Mouse (Mus musculus) limb, embryonic 15.5 days (tissue): ENCODE data around the gene Hoxa10. TPM values are rescaled to one million over a fixed set of nuclear protein-coding genes. Genes with fewer than 3 reads are reported as not detected.

ENCODE experiments used
- ATAC-seq: fragments of 200-750 bp; cut with Nextera tagmentation; 2 replicates; pipeline ENCODE4 v1.8.0; 2017; ENCODE audit warnings: low read depth, moderate TSS enrichment; ENCODE audit not compliant: insufficient number of reproducible peaks, low FRiP score, low TSS enrichment
- H3K27ac ChIP-seq: fragments of 300-500 bp; sonication (generic); 2 replicates; pipeline ENCODE4 v1.5.1; 2015; ENCODE audit warnings: moderate library complexity, mild to moderate bottlenecking, inconsistent platforms
- H3K27me3 ChIP-seq: fragments of 300-500 bp; sonication (generic); 2 replicates; pipeline ENCODE4 v1.6.1; 2015; ENCODE audit warnings: inconsistent platforms
- H3K36me3 ChIP-seq: fragments of 300-500 bp; sonication (generic); 2 replicates; pipeline ENCODE4 v1.6.1; 2015; ENCODE audit warnings: inconsistent platforms
- H3K4me1 ChIP-seq: fragments of 300-500 bp; sonication (generic); 2 replicates; pipeline ENCODE4 v1.6.1; 2015; ENCODE audit warnings: inconsistent platforms
- H3K4me2 ChIP-seq: fragments of 300-500 bp; sonication (generic); 2 replicates; pipeline ENCODE4 v1.6.1; 2015; ENCODE audit warnings: mild to moderate bottlenecking, inconsistent platforms
- H3K4me3 ChIP-seq: fragments of 300-500 bp; sonication (generic); 2 replicates; pipeline ENCODE4 v1.5.1; 2015; ENCODE audit warnings: mild to moderate bottlenecking, inconsistent platforms
- H3K9ac ChIP-seq: fragments of 300-500 bp; sonication (generic); 2 replicates; pipeline ENCODE4 v1.6.1; 2015; ENCODE audit warnings: inconsistent platforms
- H3K9me3 ChIP-seq: fragments of 300-500 bp; sonication (generic); 2 replicates; pipeline ENCODE4 v1.6.1; 2016; ENCODE audit warnings: inconsistent platforms
- WGBS: fragments of 180-500 bp; shearing (Covaris S2); methylation state at CpG from one replicate; pipeline ENCODE4 v1.1.7; 2015; 5-methylcytosine and 5-hydroxymethylcytosine counted together
- polyA plus RNA-seq: library from polyadenylated mRNA; unstranded; fragments of >200 nt; fragmentation: Nextera tagmentation; extraction: Ambion mirVana; gene quantifications from 2 replicates; pipeline ENCODE4 v1.2.1, GENCODE M21; 2015

The Hoxa10 gene
- polyA plus RNA-seq, 1 experiment from 2014 or later = 108 TPM

DNA sequence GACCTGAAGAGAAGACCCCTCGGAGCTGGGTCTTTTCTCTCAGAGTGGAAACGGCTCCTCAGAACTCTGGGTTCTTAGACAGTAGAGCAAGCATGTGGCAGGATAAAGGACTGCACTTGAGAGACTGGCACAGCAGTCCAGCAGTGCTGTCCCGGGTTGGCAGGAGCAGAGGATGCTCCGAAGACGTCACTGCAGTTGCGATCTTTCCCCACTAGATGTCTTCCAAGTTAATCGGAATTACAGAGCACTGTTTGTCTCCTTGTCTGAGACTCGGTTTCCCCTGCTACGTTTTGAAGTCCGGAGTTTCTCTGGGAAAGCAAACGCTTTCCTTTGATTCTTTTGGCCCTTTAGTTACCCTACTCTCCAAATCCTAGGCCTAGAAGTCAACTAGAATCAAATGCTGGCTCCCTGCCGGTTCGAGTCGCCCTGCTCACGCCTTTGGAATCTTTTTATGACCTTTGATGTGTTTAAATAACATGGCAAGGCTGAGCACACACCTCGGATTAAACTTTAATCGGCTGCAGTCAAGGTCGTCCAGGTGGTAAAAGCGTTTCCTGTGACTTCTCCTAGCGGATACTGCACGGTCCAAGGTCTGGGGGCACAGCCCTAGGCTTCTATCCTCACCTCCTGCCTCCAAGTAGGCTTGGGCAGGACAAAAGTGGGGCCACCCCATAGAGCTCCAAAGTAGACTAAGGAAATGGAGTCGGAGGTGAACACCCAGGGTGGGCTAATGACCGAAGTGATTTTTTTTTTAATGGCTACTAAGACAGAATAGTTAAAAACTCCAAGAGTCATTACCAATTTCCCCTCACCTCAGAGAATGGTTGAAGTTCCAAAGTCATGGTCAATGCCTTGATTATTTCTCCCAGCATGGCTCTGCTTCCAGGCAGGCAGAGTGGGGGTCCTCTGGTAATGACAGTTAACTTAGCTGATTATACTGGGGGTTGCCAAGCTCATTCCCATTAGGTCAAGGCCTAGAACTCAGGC is 30.1 kb upstream of the Hoxa10 start:
- peaks cover 21% of the 10 kb centered on the region for H3K4me1 ChIP-seq
- H3K4me3 ChIP-seq = no peak overlapping the region
- no peak for ATAC-seq
- no peak overlapping the region for H3K27ac ChIP-seq
- H3K36me3 ChIP-seq = no peaks in the 10 kb centered on the region
- H3K9ac ChIP-seq = no peak overlapping the region
- peak overlapping the region; percentile 35 for H3K4me2 ChIP-seq
- no peaks in the 10 kb centered on the region for H3K9me3 ChIP-seq
- H3K27me3 ChIP-seq = peaks cover 81% of the 10 kb centered on the region
- WGBS = 11% methylated on average over 23 of the region's 23 CpGs

DNA sequence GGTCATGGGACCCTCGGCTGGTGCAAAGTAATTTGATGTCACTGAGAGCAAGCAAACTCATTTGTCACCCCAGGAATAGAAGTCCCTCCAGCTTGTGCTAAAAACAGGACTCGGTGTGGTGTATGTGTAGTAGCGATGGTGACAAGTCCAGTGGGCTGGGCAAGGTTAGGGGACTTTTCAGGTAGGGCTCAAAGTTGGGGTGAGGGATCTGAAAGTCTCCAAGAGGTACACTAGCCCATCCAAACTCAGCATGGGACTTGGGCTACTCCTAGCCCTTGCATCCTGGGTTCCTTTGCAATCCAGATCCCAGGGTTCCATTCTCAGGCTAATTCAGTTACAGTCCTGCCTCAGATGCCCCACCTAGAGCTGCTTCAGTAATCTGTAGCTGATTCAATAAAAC is 28.1 kb upstream of the Hoxa10 start:
- WGBS = 44% methylated on average over 3 of the region's 3 CpGs
- no peak overlapping the region for H3K9ac ChIP-seq
- no peaks in the 10 kb centered on the region for H3K9me3 ChIP-seq
- no peak for ATAC-seq
- H3K27ac ChIP-seq = no peak overlapping the region
- H3K4me2 ChIP-seq = no peak overlapping the region
- peaks cover 83% of the 10 kb centered on the region for H3K27me3 ChIP-seq
- H3K4me3 ChIP-seq = no peak overlapping the region
- no peaks in the 10 kb centered on the region for H3K36me3 ChIP-seq
- H3K4me1 ChIP-seq = peaks cover 22% of the 10 kb centered on the region

DNA sequence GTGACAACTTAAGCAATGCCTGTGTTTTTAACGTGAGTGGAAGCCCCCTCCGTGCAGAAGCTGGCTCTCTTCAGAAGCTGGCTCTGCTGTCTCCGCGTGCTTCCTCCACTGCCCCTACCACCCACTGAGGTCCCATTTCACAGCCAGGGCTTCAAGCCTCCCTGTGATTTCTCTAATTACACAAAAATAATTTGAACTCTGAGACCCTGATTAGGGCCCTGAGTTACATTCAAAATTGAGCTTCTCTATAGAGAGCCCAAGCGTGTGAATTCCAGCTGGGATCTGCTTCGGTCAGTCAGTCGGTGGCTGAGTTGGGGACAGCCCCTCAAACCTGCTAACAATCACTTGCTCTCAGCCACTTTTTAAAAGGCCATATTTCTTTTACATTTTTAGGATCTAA is 27.7 kb upstream of the Hoxa10 start:
- Histone ChIP-seq H3K9ac (no peak overlapping the region), H3K4me2 (no peak overlapping the region)

GRCm38 (mm10) chr6:52267691-52268090 is 27.0 kb upstream of the Hoxa10 start:
- H3K4me2 ChIP-seq = no peak overlapping the region
- no peak overlapping the region for H3K27ac ChIP-seq
- no peak overlapping the region for H3K4me3 ChIP-seq
- no peaks in the 10 kb centered on the region for H3K36me3 ChIP-seq
- H3K27me3 ChIP-seq = peaks cover 79% of the 10 kb centered on the region
- no peak for ATAC-seq
- H3K4me1 ChIP-seq = peaks cover 19% of the 10 kb centered on the region; the same call in 1 of the 2 replicates
- H3K9me3 ChIP-seq = no peaks in the 10 kb centered on the region
- 32% methylated on average over 3 of the region's 3 CpGs for WGBS
- no peak overlapping the region for H3K9ac ChIP-seq

More for the DNA sequence above, 27.7 kb upstream of the Hoxa10 start:
- no peaks in the 10 kb centered on the region for H3K9me3 ChIP-seq
- H3K4me3 ChIP-seq = no peak overlapping the region
- H3K27ac ChIP-seq = no peak overlapping the region
- no peaks in the 10 kb centered on the region for H3K36me3 ChIP-seq
- peaks cover 19% of the 10 kb centered on the region; the same call in 1 of the 2 replicates for H3K4me1 ChIP-seq
- no peak for ATAC-seq
- peaks cover 82% of the 10 kb centered on the region for H3K27me3 ChIP-seq
- 38% methylated on average over 7 of the region's 7 CpGs for WGBS

DNA sequence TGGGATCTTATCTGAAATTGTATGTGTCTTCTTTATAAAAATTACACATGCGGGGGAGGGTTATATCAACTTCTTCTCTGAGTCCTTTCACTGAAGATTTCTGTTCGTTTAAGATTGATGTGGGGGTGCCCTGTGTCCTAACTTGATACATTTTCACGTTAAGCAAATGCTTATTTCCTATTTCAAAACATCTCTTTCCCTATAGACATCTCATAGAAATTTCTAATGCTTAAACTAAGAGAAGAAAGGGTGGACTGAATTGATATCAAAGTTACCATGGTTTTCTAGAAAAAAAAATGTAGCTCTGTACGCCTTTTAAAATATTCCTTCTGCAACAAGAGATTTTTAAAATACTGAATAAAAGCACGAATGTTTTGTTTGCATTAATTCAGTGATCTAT is 26.6 kb upstream of the Hoxa10 start:
- no peak overlapping the region for H3K9ac ChIP-seq
- H3K4me3 ChIP-seq = no peak overlapping the region
- H3K9me3 ChIP-seq = no peaks in the 10 kb centered on the region
- no peaks in the 10 kb centered on the region for H3K36me3 ChIP-seq
- peaks cover 22% of the 10 kb centered on the region; the same call in 1 of the 2 replicates for H3K4me1 ChIP-seq
- no peak overlapping the region for H3K27ac ChIP-seq
- H3K27me3 ChIP-seq = peaks cover 78% of the 10 kb centered on the region
- H3K4me2 ChIP-seq = no peak overlapping the region
- no peak for ATAC-seq
- WGBS = 39% methylated on average over 5 of the region's 5 CpGs

DNA sequence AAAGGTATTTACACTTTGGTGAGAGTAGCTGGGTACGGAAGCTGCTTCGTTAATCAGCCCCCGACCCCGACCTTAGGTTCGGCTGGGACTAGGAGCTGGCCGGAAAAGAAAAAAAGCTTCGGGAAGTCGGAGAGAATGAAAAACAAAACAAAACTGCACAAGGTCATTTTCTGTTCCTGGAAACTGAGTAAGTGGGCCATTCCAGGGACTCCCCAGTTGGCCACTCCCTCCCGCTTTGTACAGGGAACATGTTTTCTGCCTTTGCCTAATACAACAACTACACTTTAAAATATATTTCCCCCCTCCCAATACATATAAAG is 26.0 kb upstream of the Hoxa10 start:
- H3K4me3 ChIP-seq = peak overlapping the region; percentile 22

DNA sequence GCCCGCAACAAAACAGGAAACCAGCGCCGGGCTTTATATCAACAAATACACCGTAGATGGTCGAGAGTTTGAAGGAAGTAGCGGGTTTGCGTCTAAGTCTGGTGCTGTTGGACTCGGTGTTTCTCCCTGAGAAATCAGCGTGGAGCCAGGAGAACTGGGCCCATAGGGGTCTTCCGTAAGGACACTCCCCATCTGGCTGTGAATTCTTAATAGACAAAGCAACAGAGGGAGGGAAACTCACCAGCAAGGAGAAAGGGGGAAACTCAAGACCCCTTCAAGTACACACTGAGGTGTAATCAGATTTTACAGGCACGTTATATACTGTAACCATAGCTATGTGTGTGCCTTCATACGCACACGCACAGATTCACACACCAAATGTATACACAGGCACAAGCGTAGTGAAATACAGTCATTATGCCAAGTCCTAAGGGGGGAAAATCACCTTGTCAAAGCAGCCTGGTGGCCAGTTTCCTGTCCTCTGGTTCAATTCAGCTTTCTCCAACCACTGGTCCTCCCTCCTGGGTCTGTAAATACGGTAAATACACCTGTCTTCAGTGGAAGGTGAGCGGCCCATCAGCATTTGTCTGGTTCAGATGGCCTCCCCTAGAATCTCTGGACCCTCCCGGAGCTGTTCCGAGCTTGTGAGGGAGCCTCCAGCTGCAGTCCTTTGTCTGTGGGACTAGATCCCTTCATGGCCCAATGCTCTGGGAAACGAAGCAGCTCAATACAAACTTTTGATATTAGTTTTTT is 25.4 kb upstream of the Hoxa10 start:
- H3K4me1 ChIP-seq = peaks cover 31% of the 10 kb centered on the region
- WGBS = 7% methylated on average over 19 of the region's 19 CpGs
- H3K9ac ChIP-seq = 0 out of 2 replicates have a peak overlapping the region, but pooled peaks have one; percentile 4
- H3K36me3 ChIP-seq = no peaks in the 10 kb centered on the region
- H3K27ac ChIP-seq = 0 out of 2 replicates have a peak overlapping the region, but pooled peaks have one; percentile 33
- peak overlapping the region; percentile 42 for H3K4me2 ChIP-seq
- H3K9me3 ChIP-seq = no peaks in the 10 kb centered on the region
- peaks cover 77% of the 10 kb centered on the region for H3K27me3 ChIP-seq
- no peak for ATAC-seq
- peak overlapping the region; percentile 22 for H3K4me3 ChIP-seq

More for the DNA sequence above, 26.0 kb upstream of the Hoxa10 start:
- no peak for ATAC-seq
- 14% methylated on average over 9 of the region's 9 CpGs for WGBS
- Histone ChIP-seq H3K27ac (0 out of 2 replicates have a peak overlapping the region, but pooled peaks have one; percentile 33), H3K9ac (no peak overlapping the region), H3K4me2 (peak overlapping the region; percentile 42), H3K4me1 (peaks cover 28% of the 10 kb centered on the region), H3K9me3 (no peaks in the 10 kb centered on the region), H3K36me3 (no peaks in the 10 kb centered on the region), H3K27me3 (peaks cover 81% of the 10 kb centered on the region)

- Histone ChIP-seq H3K27me3 (peaks cover 71% of the 10 kb centered on the region), H3K4me2 (peak overlapping the region; percentile 42), H3K27ac (0 out of 2 replicates have a peak overlapping the region, but pooled peaks have one; percentile 33), H3K36me3 (no peaks in the 10 kb centered on the region), H3K9me3 (no peaks in the 10 kb centered on the region), H3K4me1 (peaks cover 30% of the 10 kb centered on the region), H3K9ac (0 out of 2 replicates have a peak overlapping the region, but pooled peaks have one; percentile 4), H3K4me3 (peak overlapping the region; percentile 22)
- ATAC-seq = no peak
- 4% methylated on average over 18 of the region's 18 CpGs for WGBS
Observed at GRCm38 (mm10) chr6:52265306-52265912, 24.8 kb upstream of the Hoxa10 start.

GRCm38 (mm10) chr6:52264106-52264790 is 23.6 kb upstream of the Hoxa10 start:
- Histone ChIP-seq H3K27me3 (peaks cover 60% of the 10 kb centered on the region), H3K36me3 (no peaks in the 10 kb centered on the region), H3K4me2 (peak overlapping the region; percentile 33), H3K9ac (no peak overlapping the region), H3K4me3 (peak overlapping the region; percentile 69), H3K4me1 (peaks cover 30% of the 10 kb centered on the region), H3K27ac (0 out of 2 replicates have a peak overlapping the region, but pooled peaks have one; percentile 38), H3K9me3 (no peaks in the 10 kb centered on the region)
- WGBS = 21% methylated on average over 5 of the region's 5 CpGs
- ATAC-seq = no peak

GRCm38 (mm10) chr6:52263321-52263585 is 22.6 kb upstream of the Hoxa10 start:
- Histone ChIP-seq H3K27me3 (peaks cover 51% of the 10 kb centered on the region), H3K27ac (peak overlapping the region; percentile 75), H3K9me3 (no peaks in the 10 kb centered on the region), H3K36me3 (no peaks in the 10 kb centered on the region), H3K4me1 (peaks cover 30% of the 10 kb centered on the region), H3K4me3 (peak overlapping the region; percentile 69), H3K4me2 (peak overlapping the region; percentile 59), H3K9ac (peak overlapping the region; percentile 29; the same call in 1 of the 2 replicates)
- ATAC-seq = no peak
- WGBS = 18% methylated on average over 6 of the region's 6 CpGs
